Mouse (Mus musculus): Measurements from ENCODE around the gene Sipa1.

DNA sequence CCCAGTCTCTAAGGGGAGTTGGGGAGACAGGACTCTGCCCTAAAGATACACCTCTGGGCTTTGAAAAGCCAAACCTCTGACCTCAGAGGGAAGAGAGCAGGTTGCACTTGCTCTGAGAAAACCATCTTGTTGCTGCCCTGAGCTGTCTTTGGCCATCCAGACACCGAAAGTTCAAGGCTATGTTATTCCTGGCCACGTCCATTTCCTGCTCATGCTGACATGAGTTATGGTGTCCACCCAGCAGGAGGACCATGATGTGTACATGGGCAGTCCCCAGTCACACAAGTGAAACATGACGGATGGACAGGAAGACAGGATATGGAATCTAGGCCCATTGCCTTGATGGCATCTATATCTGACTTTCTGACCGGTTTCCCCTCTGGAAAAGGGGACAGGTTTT is 16.9 kb upstream of the Sipa1 start:
- TF ChIP-seq FLI1 (IDR thresholded peaks at IDR 0.05; ENCODE audit: low read length) = no peak
- TF ChIP-seq GATA1 (IDR thresholded peaks at IDR 0.05; ENCODE audit: borderline replicate concordance, low read length) = no peak
